Mouse (Mus musculus) stomach, embryonic 15.5 days (tissue): ENCODE results near the gene Gigyf2. TPM values are rescaled to one million over a fixed set of nuclear protein-coding genes. Genes with fewer than 3 reads are reported as not detected.

Experiments
- ATAC-seq: fragments of 200-750 bp; cut with Nextera tagmentation; 2 replicates; pipeline ENCODE4 v1.8.0; 2017; ENCODE audit warnings: low read depth, moderate number of reproducible peaks, moderate TSS enrichment; ENCODE audit not compliant: insufficient read depth, low FRiP score
- H3K27ac ChIP-seq: fragments of 300-500 bp; sonication (generic); 2 replicates; pipeline ENCODE4 v1.5.1; 2015; ENCODE audit warnings: mild to moderate bottlenecking, inconsistent platforms
- H3K27me3 ChIP-seq: fragments of 300-500 bp; sonication (generic); replicated peaks from 2 replicates; pipeline ENCODE4 v1.6.1; 2015; ENCODE audit warnings: inconsistent platforms
- H3K36me3 ChIP-seq: fragments of 300-500 bp; sonication (generic); 2 replicates; pipeline ENCODE4 v1.6.1; 2015; ENCODE audit warnings: inconsistent platforms
- H3K4me1 ChIP-seq: fragments of 300-500 bp; sonication (generic); 2 replicates; pipeline ENCODE4 v1.6.1; 2015; ENCODE audit warnings: inconsistent platforms
- H3K4me2 ChIP-seq: fragments of 300-500 bp; sonication (generic); 2 replicates; pipeline ENCODE4 v1.6.1; 2015; ENCODE audit warnings: mild to moderate bottlenecking, inconsistent platforms
- H3K4me3 ChIP-seq: fragments of 300-500 bp; sonication (generic); replicated peaks from 2 replicates; pipeline ENCODE4 v1.5.1; 2015; ENCODE audit warnings: inconsistent platforms
- H3K9ac ChIP-seq: fragments of 300-500 bp; sonication (generic); 2 replicates; pipeline ENCODE4 v1.6.1; 2015; ENCODE audit warnings: inconsistent platforms
- H3K9me3 ChIP-seq: fragments of 300-500 bp; sonication (generic); 2 replicates; pipeline ENCODE4 v1.6.1; 2016; ENCODE audit warnings: inconsistent platforms
- WGBS: fragments of 180-500 bp; shearing (Covaris S2); methylation state at CpG from one replicate; pipeline ENCODE4 v1.1.7; 2015; 5-methylcytosine and 5-hydroxymethylcytosine counted together
- polyA plus RNA-seq: library from polyadenylated mRNA; unstranded; fragments of >200 nt; fragmentation: Nextera tagmentation; extraction: Ambion mirVana; gene quantifications from 2 replicates; pipeline ENCODE4 v1.2.1, GENCODE M21; 2015

Gigyf2 gene
- polyA plus RNA-seq, 1 experiment from 2014 or later = 49.4 TPM

DNA sequence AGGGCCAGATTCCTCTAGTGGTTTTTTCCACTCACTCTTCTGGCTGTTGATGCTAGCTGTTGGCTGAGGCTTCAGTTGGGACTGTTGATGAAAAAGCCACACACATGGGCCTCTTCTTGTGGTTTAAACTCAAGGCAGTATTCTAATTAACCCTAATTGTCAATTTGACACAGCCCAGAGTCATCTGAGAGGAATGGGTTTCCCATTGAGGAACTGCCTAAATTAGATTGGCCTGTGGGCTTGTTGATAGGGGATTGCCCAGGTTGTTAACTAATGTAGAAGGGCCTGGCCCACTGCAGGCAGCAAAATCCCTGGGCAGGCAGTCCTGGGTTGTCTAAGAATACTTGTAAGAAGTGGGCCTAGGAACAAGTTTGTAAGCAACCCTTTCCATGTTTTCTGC is 2.1 kb upstream of the Gigyf2 start:
- no peak for ATAC-seq

DNA sequence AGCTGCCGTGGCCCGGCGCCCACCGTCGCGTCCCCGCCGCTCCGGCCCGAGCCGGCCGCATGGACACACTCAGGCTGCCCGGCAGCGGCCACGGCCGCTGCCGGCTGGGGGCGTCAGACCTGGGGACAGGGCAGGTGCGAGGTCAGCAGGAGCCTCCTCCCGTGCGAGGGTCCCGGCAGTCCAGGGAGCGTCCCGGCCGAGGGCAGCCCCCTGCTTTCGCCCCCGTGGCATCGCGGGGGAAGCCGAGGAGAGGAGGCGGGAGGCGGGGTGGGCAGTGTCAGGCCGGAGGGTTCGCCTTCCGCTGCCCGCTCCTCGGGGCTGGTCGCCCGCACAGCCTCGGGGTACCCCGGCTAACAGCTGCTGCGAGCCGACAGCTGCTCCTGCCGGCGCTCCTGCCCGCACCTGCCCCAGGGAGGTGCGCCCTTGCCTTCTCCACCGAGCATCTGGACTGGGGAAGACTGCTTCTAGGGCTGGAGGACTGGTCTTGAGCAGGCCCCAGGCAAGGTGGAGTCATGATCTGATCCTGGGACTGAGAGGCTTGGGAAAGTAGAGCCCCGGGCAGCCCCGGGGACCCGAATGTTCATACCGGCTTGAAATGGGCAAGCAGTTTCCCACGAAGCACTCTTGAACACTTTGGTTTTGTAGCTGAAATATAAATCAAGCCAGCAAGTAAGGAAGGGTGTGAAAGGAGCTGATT is 515 bp downstream of the Gigyf2 start:
- no peaks in the 10 kb centered on the region; the same call in 1 of the 2 replicates for H3K4me1 ChIP-seq
- ATAC-seq = peak; percentile 82
- H3K9ac ChIP-seq = peak overlapping the region; percentile 96
- peak overlapping the region; percentile 59 for H3K4me2 ChIP-seq
- peak overlapping the region; percentile 90 for H3K27ac ChIP-seq
- H3K36me3 ChIP-seq = no peaks in the 10 kb centered on the region
- peak overlapping the region; percentile 70 for H3K4me3 ChIP-seq
- under 1% methylated on average over 51 of the region's 53 CpGs for WGBS
- no peaks in the 10 kb centered on the region for H3K9me3 ChIP-seq
- H3K27me3 ChIP-seq = no peaks in the 10 kb centered on the region

More for the DNA sequence above, 2.1 kb upstream of the Gigyf2 start:
- Histone ChIP-seq H3K27me3 (no peaks in the 10 kb centered on the region), H3K27ac (no peak overlapping the region), H3K4me3 (no peak overlapping the region), H3K36me3 (no peaks in the 10 kb centered on the region; the same call in 1 of the 2 replicates), H3K9me3 (no peaks in the 10 kb centered on the region; the same call in 1 of the 2 replicates), H3K4me1 (no peaks in the 10 kb centered on the region; the same call in 1 of the 2 replicates), H3K9ac (no peak overlapping the region), H3K4me2 (no peak overlapping the region)

DNA sequence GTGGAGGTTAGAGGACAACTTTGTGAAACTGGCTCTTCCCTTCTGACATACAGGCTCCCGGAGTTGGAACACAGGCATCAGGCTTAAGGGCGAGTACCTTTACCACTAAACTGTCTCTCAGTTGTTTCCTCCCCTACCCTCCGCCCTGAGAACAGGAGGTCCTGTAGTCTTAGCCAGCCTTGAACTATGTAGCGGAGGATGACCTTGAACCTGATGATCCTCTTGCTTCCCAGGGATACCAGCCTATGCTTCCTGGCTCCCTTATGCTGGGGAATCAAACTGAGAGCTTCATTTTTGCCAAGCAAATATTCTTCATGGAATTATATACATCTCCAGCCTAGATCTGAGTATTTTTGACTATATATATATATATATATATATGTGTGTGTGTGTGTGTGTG is 5.0 kb downstream of the Gigyf2 start:
- no peaks in the 10 kb centered on the region for H3K9me3 ChIP-seq
- ATAC-seq = no peak
- H3K27ac ChIP-seq = no peak overlapping the region
- 95% methylated on average over 4 of the region's 4 CpGs for WGBS
- H3K4me3 ChIP-seq = no peak overlapping the region
- H3K9ac ChIP-seq = no peak overlapping the region
- no peaks in the 10 kb centered on the region for H3K27me3 ChIP-seq
- no peaks in the 10 kb centered on the region; the same call in 1 of the 2 replicates for H3K4me1 ChIP-seq
- 0 out of 2 replicates have a peak, but pooled peaks cover 2% of the 10 kb centered on the region for H3K36me3 ChIP-seq
- H3K4me2 ChIP-seq = no peak overlapping the region

- H3K9me3 ChIP-seq = no peaks in the 10 kb centered on the region
- WGBS = 78% methylated on average over 2 of the region's 2 CpGs
- H3K27me3 ChIP-seq = no peaks in the 10 kb centered on the region
- no peak overlapping the region for H3K27ac ChIP-seq
- no peak overlapping the region for H3K4me3 ChIP-seq
- H3K36me3 ChIP-seq = peaks cover 3% of the 10 kb centered on the region; the same call in 1 of the 2 replicates
- no peak for ATAC-seq
- H3K9ac ChIP-seq = no peak overlapping the region
- H3K4me2 ChIP-seq = no peak overlapping the region
- H3K4me1 ChIP-seq = no peaks in the 10 kb centered on the region
Observed at GRCm38 (mm10) chr1:87350576-87350975, 23.8 kb downstream of the Gigyf2 start.

DNA sequence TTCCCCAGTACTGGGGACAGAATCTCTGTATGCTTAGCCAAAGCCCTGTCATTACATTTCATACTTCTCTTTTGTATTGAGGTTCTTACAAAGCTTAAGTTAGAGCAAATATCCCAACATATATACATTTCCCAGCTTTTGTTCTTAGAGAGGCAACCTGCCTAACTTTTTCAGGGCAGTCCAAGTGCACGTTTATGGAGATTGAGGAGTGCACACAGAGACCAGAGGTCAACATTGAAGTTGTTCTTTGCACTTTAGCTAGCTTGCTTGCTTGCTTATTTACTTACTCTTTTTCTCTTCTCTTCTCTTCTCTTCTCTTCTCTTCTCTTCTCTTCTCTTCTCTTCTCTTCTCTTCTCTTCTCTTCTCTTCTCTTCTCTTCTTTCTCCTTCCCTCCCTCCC is 33.5 kb downstream of the Gigyf2 start:
- Histone ChIP-seq H3K9ac (no peak overlapping the region), H3K27ac (no peak overlapping the region), H3K4me2 (no peak overlapping the region), H3K27me3 (no peaks in the 10 kb centered on the region), H3K36me3 (peaks cover 6% of the 10 kb centered on the region; the same call in 1 of the 2 replicates), H3K9me3 (no peaks in the 10 kb centered on the region), H3K4me1 (no peaks in the 10 kb centered on the region), H3K4me3 (no peak overlapping the region)
- WGBS = 63% methylated on average over 1 of the region's 1 CpGs
- ATAC-seq = no peak

- no peaks in the 10 kb centered on the region for H3K27me3 ChIP-seq
- H3K27ac ChIP-seq = no peak overlapping the region
- no peak overlapping the region for H3K4me3 ChIP-seq
- no peak overlapping the region for H3K9ac ChIP-seq
- H3K36me3 ChIP-seq = 0 out of 2 replicates have a peak, but pooled peaks cover 9% of the 10 kb centered on the region
- H3K4me1 ChIP-seq = no peaks in the 10 kb centered on the region
- ATAC-seq = no peak
- WGBS = 82% methylated on average over 3 of the region's 3 CpGs
- H3K9me3 ChIP-seq = no peaks in the 10 kb centered on the region
- H3K4me2 ChIP-seq = no peak overlapping the region
Observed at GRCm38 (mm10) chr1:87378024-87378560, 51.3 kb downstream of the Gigyf2 start.

DNA sequence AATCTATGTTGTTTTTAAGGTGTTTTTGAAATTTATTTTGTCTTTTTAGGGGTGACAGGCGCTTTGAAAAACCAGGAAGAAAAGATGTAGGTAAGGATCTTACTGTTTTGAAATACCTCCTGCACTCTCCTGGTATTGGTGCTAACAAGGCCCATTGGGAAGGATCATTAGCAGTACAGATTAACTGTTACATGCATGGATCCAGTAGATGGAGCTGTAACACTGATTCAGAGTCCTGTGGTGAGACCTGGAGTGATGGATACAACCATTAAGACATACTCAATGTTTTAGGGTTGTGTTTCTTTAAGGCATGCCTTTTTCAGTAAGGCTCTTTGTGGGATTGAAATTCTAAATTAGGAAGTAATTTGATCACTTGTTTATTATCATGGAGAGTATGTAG is 53.1 kb downstream of the Gigyf2 start:
- no peak overlapping the region for H3K4me3 ChIP-seq
- no peaks in the 10 kb centered on the region for H3K9me3 ChIP-seq
- no peaks in the 10 kb centered on the region for H3K27me3 ChIP-seq
- H3K36me3 ChIP-seq = 0 out of 2 replicates have a peak, but pooled peaks cover 6% of the 10 kb centered on the region
- WGBS = 84% methylated on average over 1 of the region's 1 CpGs
- no peak overlapping the region for H3K4me2 ChIP-seq
- H3K27ac ChIP-seq = no peak overlapping the region
- no peak for ATAC-seq
- no peaks in the 10 kb centered on the region for H3K4me1 ChIP-seq
- H3K9ac ChIP-seq = no peak overlapping the region

- no peak overlapping the region for H3K4me2 ChIP-seq
- H3K27ac ChIP-seq = no peak overlapping the region
- H3K4me3 ChIP-seq = no peak overlapping the region
- WGBS = 90% methylated on average over 3 of the region's 3 CpGs
- H3K27me3 ChIP-seq = no peaks in the 10 kb centered on the region
- H3K9me3 ChIP-seq = no peaks in the 10 kb centered on the region
- no peaks in the 10 kb centered on the region for H3K4me1 ChIP-seq
- 0 out of 2 replicates have a peak, but pooled peaks cover 6% of the 10 kb centered on the region for H3K36me3 ChIP-seq
- no peak for ATAC-seq
- no peak overlapping the region for H3K9ac ChIP-seq
Observed at GRCm38 (mm10) chr1:87381152-87381551, 54.4 kb downstream of the Gigyf2 start.

GRCm38 (mm10) chr1:87386436-87387092 is 59.8 kb downstream of the Gigyf2 start:
- Histone ChIP-seq H3K36me3 (peaks cover 10% of the 10 kb centered on the region; the same call in 1 of the 2 replicates), H3K4me3 (no peak overlapping the region), H3K9ac (no peak overlapping the region), H3K4me2 (no peak overlapping the region), H3K27ac (no peak overlapping the region), H3K27me3 (no peaks in the 10 kb centered on the region), H3K9me3 (no peaks in the 10 kb centered on the region), H3K4me1 (no peaks in the 10 kb centered on the region)
- no peak for ATAC-seq
- 77% methylated on average over 9 of the region's 9 CpGs for WGBS

DNA sequence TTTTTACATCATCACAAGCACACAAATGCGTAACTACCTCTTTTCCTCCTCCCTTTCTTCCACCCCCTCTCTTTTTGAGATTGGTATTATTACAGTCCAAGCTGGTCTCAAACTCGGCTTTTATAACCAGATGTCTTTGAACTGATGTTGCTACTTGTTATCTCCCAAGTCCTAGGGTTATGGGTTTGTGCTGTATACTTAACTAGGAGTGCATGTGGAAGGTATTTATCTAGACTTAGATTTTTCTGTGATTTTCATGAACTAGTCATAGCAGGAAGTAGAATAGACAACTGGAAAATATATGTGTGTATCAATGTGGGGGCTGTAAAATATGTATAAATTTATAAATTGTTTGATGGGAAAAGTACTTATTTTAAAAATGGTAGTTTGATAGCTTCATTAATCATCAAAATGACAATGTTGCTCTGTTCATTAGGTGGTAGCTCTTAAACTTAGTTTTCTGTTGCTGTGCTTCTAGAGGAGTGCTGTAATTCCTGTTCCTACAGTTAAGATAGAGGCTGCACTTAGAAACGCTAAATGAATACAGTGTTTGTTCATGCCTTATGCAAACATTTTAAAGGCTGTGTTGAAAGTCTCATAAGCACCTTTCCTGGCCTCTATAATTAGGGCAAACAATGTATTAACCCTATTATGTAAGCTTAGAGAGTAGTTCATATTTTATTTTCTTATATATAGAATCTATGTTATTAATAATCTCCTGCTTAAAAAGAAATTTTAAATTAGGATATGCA is 66.8 kb downstream of the Gigyf2 start:
- peak; percentile 83 for ATAC-seq
- H3K27me3 ChIP-seq = no peaks in the 10 kb centered on the region
- WGBS = 68% methylated on average over 3 of the region's 3 CpGs
- H3K9ac ChIP-seq = no peak overlapping the region
- no peak overlapping the region for H3K4me2 ChIP-seq
- H3K36me3 ChIP-seq = peaks cover 4% of the 10 kb centered on the region; the same call in 1 of the 2 replicates
- no peaks in the 10 kb centered on the region for H3K9me3 ChIP-seq
- H3K27ac ChIP-seq = peak overlapping the region; percentile 48; the same call in 1 of the 2 replicates
- peaks cover 3% of the 10 kb centered on the region for H3K4me1 ChIP-seq
- no peak overlapping the region for H3K4me3 ChIP-seq

DNA sequence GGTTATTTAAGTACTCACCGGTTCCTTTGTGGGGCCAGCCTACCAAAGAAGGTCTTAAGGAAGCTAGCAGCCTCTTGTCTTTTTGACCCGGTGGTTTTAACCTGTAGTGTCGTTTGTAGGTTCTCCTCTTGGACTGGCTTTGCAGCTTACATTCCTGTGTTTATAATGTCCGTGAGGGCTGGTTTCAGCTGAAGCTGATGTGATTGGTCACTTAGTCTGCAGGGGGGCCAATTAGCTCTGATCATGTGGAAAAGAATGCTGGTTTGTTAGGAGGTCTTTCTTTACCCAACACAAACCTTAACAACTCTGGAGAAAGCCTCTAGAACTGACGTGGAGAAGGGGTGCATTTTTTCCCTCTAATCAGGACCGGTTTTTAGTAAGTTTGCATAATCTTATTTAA is 67.8 kb downstream of the Gigyf2 start, which contains the start of gene Kcnj13:
Kcnj13 (minus strand) TSS at position 136 of the 400 bp plus-strand sequence.
- H3K4me2 ChIP-seq = no peak within 1 kb of the TSS
- H3K36me3 ChIP-seq = no peaks in the 10 kb centered on the region
- no peak for ATAC-seq
- no peaks in the 10 kb centered on the region for H3K27me3 ChIP-seq
- H3K9ac ChIP-seq = no peak within 1 kb of the TSS
- 35% methylated on average over 6 of the region's 6 CpGs for WGBS
- H3K4me3 ChIP-seq = no peak within 1 kb of the TSS
- no peaks in the 10 kb centered on the region for H3K9me3 ChIP-seq
- H3K4me1 ChIP-seq = peaks cover 3% of the 10 kb centered on the region
- peak within 1 kb of the TSS; percentile 31; the same call in 1 of the 2 replicates for H3K27ac ChIP-seq
